Comparison of ENCODE assay signal across 28 mouse cellular contexts in the genomic region with DNA sequence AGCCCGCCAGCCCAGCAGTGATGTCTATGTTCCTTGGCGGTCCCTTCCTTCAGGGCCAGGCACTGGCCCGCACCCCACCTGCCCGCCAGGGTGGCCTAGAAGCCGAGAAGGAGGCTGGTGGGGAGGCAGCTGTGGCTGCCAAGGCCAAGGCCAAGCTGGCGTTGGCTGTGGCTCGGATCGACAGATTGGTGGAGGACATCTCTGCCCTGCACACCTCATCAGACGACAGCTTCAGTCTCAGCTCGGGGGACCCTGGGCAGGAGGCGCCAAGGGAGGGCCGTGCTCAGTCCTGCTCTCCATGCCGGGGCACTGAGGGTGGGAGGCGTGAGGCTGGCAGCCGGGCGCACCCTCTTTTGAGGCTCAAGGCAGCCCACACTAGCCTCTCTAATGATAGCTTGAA. TPM values are rescaled to one million over a fixed set of nuclear protein-coding genes. Genes with fewer than 3 reads are reported as not detected.
DNase-seq lines count a peak whose midpoint lies in the region; ATAC-seq and TF ChIP-seq lines count a peak whose summit lies in the region.
"Had no signal": no experiment of that assay in that cellular context is flagged by ENCODE, and none has a peak within 500 bp of the region (broad histone marks: within the 10 kb centered on the region; RNA-seq: fewer than 3 reads in every experiment).

No protein-coding gene starts in this region.

- WGBS in forebrain, embryonic 12.5 days: 95% methylated on average over 16 of the region's 16 CpGs
- 93% methylated on average over 16 of the region's 16 CpGs for WGBS in forebrain, embryonic 15.5 days
- WGBS in intestine, embryonic 16.5 days: 76% methylated on average over 16 of the region's 16 CpGs

- H3K9ac ChIP-seq in forebrain, embryonic 12.5 days: no peak overlapping the region
- no peak overlapping the region for H3K9ac ChIP-seq in forebrain, embryonic 15.5 days (replicated peaks)
- no peak overlapping the region for H3K9ac ChIP-seq in ES-Bruce4 (ENCODE audit: low read depth, poor library complexity, severe bottlenecking)
- no peak overlapping the region for H3K9ac ChIP-seq in intestine, embryonic 16.5 days (ENCODE audit: low read depth, low read length)
- H3K9ac ChIP-seq: hindbrain, embryonic 15.5 days; liver, embryonic 14.5 days; lung, embryonic 14.5 days; midbrain, embryonic 12.5 days had no signal

- H3K36me3 ChIP-seq in forebrain, embryonic 12.5 days (replicated peaks): peaks cover 100% of the 10 kb centered on the region
- peaks cover 98% of the 10 kb centered on the region for H3K36me3 ChIP-seq in forebrain, embryonic 15.5 days
- H3K36me3 ChIP-seq in E14TG2a.4 (ENCODE audit: insufficient read depth, low read length) (no peaks in the 10 kb centered on the region), ES-Bruce4 (ENCODE audit: control insufficient read depth, insufficient read depth, low read length, poor library complexity, severe bottlenecking) (no peaks in the 10 kb centered on the region)
- H3K36me3 ChIP-seq in intestine, embryonic 16.5 days (ENCODE audit: control insufficient read depth, insufficient read depth, low read length): no peaks in the 10 kb centered on the region

- no peak for TF ChIP-seq POLR2A in ES-Bruce4 (IDR thresholded peaks at IDR 0.05; ENCODE audit: insufficient read depth, low read length)

- H3K4me2 ChIP-seq in forebrain, embryonic 12.5 days: no peak overlapping the region
- H3K4me2 ChIP-seq in forebrain, embryonic 15.5 days (replicated peaks): no peak overlapping the region
- H3K4me2 ChIP-seq in intestine, embryonic 16.5 days (ENCODE audit: low read depth, low read length): no peak overlapping the region
- H3K4me2 ChIP-seq: hindbrain, embryonic 15.5 days; lung, embryonic 14.5 days; midbrain, embryonic 12.5 days had no signal

- no peak for ATAC-seq in forebrain, embryonic 12.5 days (ENCODE audit: low FRiP score)
- no peak for ATAC-seq in forebrain, embryonic 15.5 days (replicated peaks)
- no peak for ATAC-seq in intestine, embryonic 16.5 days
- ATAC-seq: inflammation-experienced regulatory T-cells, adult 6 months had no signal

- TF ChIP-seq CTCF in E14TG2a.4 (conservative IDR thresholded peaks at IDR 0.05; ENCODE audit: low read length) (no peak), ES-Bruce4 (IDR thresholded peaks at IDR 0.05; ENCODE audit: low read depth, low read length) (no peak)

- H3K27ac ChIP-seq in forebrain, embryonic 12.5 days: no peak overlapping the region
- no peak overlapping the region for H3K27ac ChIP-seq in forebrain, embryonic 15.5 days (replicated peaks)
- no peak overlapping the region for H3K27ac ChIP-seq in ES-Bruce4 (ENCODE audit: insufficient read depth, low read length)
- no peak overlapping the region for H3K27ac ChIP-seq in intestine, embryonic 16.5 days (ENCODE audit: low read length)
- H3K27ac ChIP-seq: hindbrain, embryonic 10.5 days; hindbrain, embryonic 15.5 days; liver, embryonic 14.5 days; midbrain, embryonic 12.5 days; stomach, postnatal 0 days had no signal

- peaks cover 51% of the 10 kb centered on the region for H3K27me3 ChIP-seq in forebrain, embryonic 12.5 days
- H3K27me3 ChIP-seq in forebrain, embryonic 15.5 days: no peaks in the 10 kb centered on the region
- H3K27me3 ChIP-seq in E14TG2a.4 (ENCODE audit: insufficient read depth, low read length) (peaks cover 91% of the 10 kb centered on the region), ES-Bruce4 (ENCODE audit: control insufficient read depth, insufficient read depth, low read length, poor library complexity, severe bottlenecking) (no peaks in the 10 kb centered on the region)
- H3K27me3 ChIP-seq in intestine, embryonic 16.5 days (replicated peaks; ENCODE audit: control insufficient read depth, insufficient read depth, low read length): peaks cover 50% of the 10 kb centered on the region
- H3K27me3 ChIP-seq: hindbrain, embryonic 15.5 days had no signal

- H3K9me3 ChIP-seq in forebrain, embryonic 12.5 days: no peaks in the 10 kb centered on the region
- H3K9me3 ChIP-seq in forebrain, embryonic 15.5 days: no peaks in the 10 kb centered on the region
- H3K9me3 ChIP-seq in E14TG2a.4 (ENCODE audit: low read length) (no peaks in the 10 kb centered on the region), ES-Bruce4 (replicated peaks; ENCODE audit: control insufficient read depth, insufficient read depth, low read length, poor library complexity, severe bottlenecking) (no peaks in the 10 kb centered on the region)
- no peaks in the 10 kb centered on the region for H3K9me3 ChIP-seq in intestine, embryonic 16.5 days (ENCODE audit: control insufficient read depth, low read length)
- H3K9me3 ChIP-seq: hindbrain, embryonic 10.5 days; hindbrain, embryonic 15.5 days; midbrain, embryonic 12.5 days had no signal

- DNase-seq in cerebellum, postnatal 14 days: peak; percentile 66
- DNase-seq in spleen, postnatal 10 days (ENCODE audit: low spot score in 2 of 2): no peak
- DNase-seq: adrenal gland, postnatal 14 days; B cell, adult 2 months; embryo, embryonic 11 days; gastrocnemius, postnatal 10 days; heart, postnatal 14 days; kidney, adult 18-20 months; kidney, postnatal 36 days; liver; lung, embryonic 14.5 days; lung, postnatal 14 days; right cerebral cortex, postnatal 25 days; thymus, adult 18-20 months; thymus, postnatal 25 days had no signal

- TF ChIP-seq EP300 in ES-Bruce4 (IDR thresholded peaks at IDR 0.05; ENCODE audit: insufficient read depth, low read depth, low read length): no peak

- H3K4me3 ChIP-seq in forebrain, embryonic 12.5 days (replicated peaks): peak overlapping the region; percentile 2; the same call in 1 of the 2 replicates
- no peak overlapping the region for H3K4me3 ChIP-seq in forebrain, embryonic 15.5 days
- H3K4me3 ChIP-seq in E14TG2a.4 (replicated peaks; ENCODE audit: low read length) (peak overlapping the region; percentile 77), ES-Bruce4 (ENCODE audit: low read depth, low read length) (peak overlapping the region; percentile 44)
- H3K4me3 ChIP-seq in intestine, embryonic 16.5 days (ENCODE audit: low read length): no peak overlapping the region
- H3K4me3 ChIP-seq: erythroblast, embryonic 14.5 days; hindbrain, embryonic 10.5 days; hindbrain, embryonic 15.5 days; layer of hippocampus, adult 2 months; midbrain, embryonic 12.5 days had no signal

- peaks cover 27% of the 10 kb centered on the region for H3K4me1 ChIP-seq in forebrain, embryonic 12.5 days
- H3K4me1 ChIP-seq in forebrain, embryonic 15.5 days: peaks cover 26% of the 10 kb centered on the region
- H3K4me1 ChIP-seq in E14TG2a.4 (replicated peaks; ENCODE audit: low read depth, low read length) (peaks cover 70% of the 10 kb centered on the region), ES-Bruce4 (ENCODE audit: control insufficient read depth, insufficient read depth, low read length) (no peaks in the 10 kb centered on the region)
- H3K4me1 ChIP-seq in intestine, embryonic 16.5 days (ENCODE audit: control insufficient read depth, insufficient read depth, low read length): peaks cover 8% of the 10 kb centered on the region

RNA-seq across cellular contexts. Expression of a gene that starts 8.8 kb away (rescaled TPM):
- 42.6 and 44.4 TPM in 2 replicates for polyA plus RNA-seq in forebrain, embryonic 12.5 days (2016; fragmentation: Nextera tagmentation; extraction: Ambion mirVana)
- 36.9 and 38.1 TPM in 2 replicates for polyA plus RNA-seq in forebrain, embryonic 15.5 days (2015; fragmentation: Nextera tagmentation; extraction: Ambion mirVana)
- polyA plus RNA-seq in ES-Bruce4 (2011; ENCODE audit: insufficient read depth, insufficient read length, low read depth, missing spikeins): 11.6 and 13.2 TPM in 2 replicates
- 60.4 and 64.3 TPM in 2 replicates for polyA plus RNA-seq in intestine, embryonic 16.5 days (2015; fragmentation: Nextera tagmentation; extraction: Ambion mirVana)

RNA-seq across cellular contexts. Expression of a gene that starts 15.8 kb away (rescaled TPM):
- polyA plus RNA-seq in forebrain, embryonic 12.5 days (2016; fragmentation: Nextera tagmentation; extraction: Ambion mirVana): 144 and 165 TPM in 2 replicates
- polyA plus RNA-seq in forebrain, embryonic 15.5 days (2015; fragmentation: Nextera tagmentation; extraction: Ambion mirVana): 205 and 210 TPM in 2 replicates
- polyA plus RNA-seq in ES-Bruce4 (2011; ENCODE audit: insufficient read depth, insufficient read length, low read depth, missing spikeins): 3.2 and 3.8 TPM in 2 replicates
- 2.4 and 3.1 TPM in 2 replicates for polyA plus RNA-seq in intestine, embryonic 16.5 days (2015; fragmentation: Nextera tagmentation; extraction: Ambion mirVana)
- polyA plus RNA-seq: erythroblast, embryonic 14.5 days had no signal

RNA-seq across cellular contexts. Expression of a gene that starts 17.7 kb away (rescaled TPM):
- polyA plus RNA-seq in forebrain, embryonic 12.5 days (2016; fragmentation: Nextera tagmentation; extraction: Ambion mirVana): 3.7 and 3.8 TPM in 2 replicates
- polyA plus RNA-seq in forebrain, embryonic 15.5 days (2015; fragmentation: Nextera tagmentation; extraction: Ambion mirVana): 2.5 and 2.6 TPM in 2 replicates
- 2.8 and 3.1 TPM in 2 replicates for polyA plus RNA-seq in ES-Bruce4 (2011; ENCODE audit: insufficient read depth, insufficient read length, low read depth, missing spikeins)
- 10.8 and 12.9 TPM in 2 replicates for polyA plus RNA-seq in intestine, embryonic 16.5 days (2015; fragmentation: Nextera tagmentation; extraction: Ambion mirVana)

RNA-seq across cellular contexts. Expression of a gene that starts 18.2 kb away (rescaled TPM):
- polyA plus RNA-seq in forebrain, embryonic 12.5 days (2016; fragmentation: Nextera tagmentation; extraction: Ambion mirVana): 4.1 and 4.4 TPM in 2 replicates
- polyA plus RNA-seq in forebrain, embryonic 15.5 days (2015; fragmentation: Nextera tagmentation; extraction: Ambion mirVana): 2.6 and 2.9 TPM in 2 replicates
- polyA plus RNA-seq in ES-Bruce4 (2011; ENCODE audit: insufficient read depth, insufficient read length, low read depth, missing spikeins): 17.3 and 17.6 TPM in 2 replicates
- 255 and 314 TPM in 2 replicates for polyA plus RNA-seq in intestine, embryonic 16.5 days (2015; fragmentation: Nextera tagmentation; extraction: Ambion mirVana)
- polyA plus RNA-seq: inflammation-experienced regulatory T-cells, adult 6 months had no signal

RNA-seq across cellular contexts. Expression of a gene that starts 19.3 kb away (rescaled TPM):
- polyA plus RNA-seq in forebrain, embryonic 12.5 days (2016; fragmentation: Nextera tagmentation; extraction: Ambion mirVana): 708 and 760 TPM in 2 replicates
- 628 and 651 TPM in 2 replicates for polyA plus RNA-seq in forebrain, embryonic 15.5 days (2015; fragmentation: Nextera tagmentation; extraction: Ambion mirVana)
- 2,641 and 2,952 TPM in 2 replicates for polyA plus RNA-seq in ES-Bruce4 (2011; ENCODE audit: insufficient read depth, insufficient read length, low read depth, missing spikeins)
- polyA plus RNA-seq in intestine, embryonic 16.5 days (2015; fragmentation: Nextera tagmentation; extraction: Ambion mirVana): 894 and 922 TPM in 2 replicates

Comparison
In these comparisons a context has a peak if more than half of its experiments do, and no peak if none do; other contexts are left out.
1. H3K4me3 ChIP-seq: peak in forebrain, embryonic 12.5 days (single experiment), E14TG2a.4 (single experiment) and ES-Bruce4 (single experiment); none in forebrain, embryonic 15.5 days (single experiment) and intestine, embryonic 16.5 days (single experiment).
2. DNase-seq: peak in cerebellum, postnatal 14 days (2 of 2); none in spleen, postnatal 10 days (0 of 2).
3. RNA of a gene that starts 15.8 kb away (polyA plus RNA-seq): 205 to 210 TPM in forebrain, embryonic 15.5 days and 144 to 165 TPM in forebrain, embryonic 12.5 days; 3.2 to 3.8 TPM in ES-Bruce4 and 2.4 to 3.1 TPM in intestine, embryonic 16.5 days; every median in the first group is over 10 times any median in the second.